Mouse (Mus musculus): ENCODE results near the gene Cyb561d2.

DNA sequence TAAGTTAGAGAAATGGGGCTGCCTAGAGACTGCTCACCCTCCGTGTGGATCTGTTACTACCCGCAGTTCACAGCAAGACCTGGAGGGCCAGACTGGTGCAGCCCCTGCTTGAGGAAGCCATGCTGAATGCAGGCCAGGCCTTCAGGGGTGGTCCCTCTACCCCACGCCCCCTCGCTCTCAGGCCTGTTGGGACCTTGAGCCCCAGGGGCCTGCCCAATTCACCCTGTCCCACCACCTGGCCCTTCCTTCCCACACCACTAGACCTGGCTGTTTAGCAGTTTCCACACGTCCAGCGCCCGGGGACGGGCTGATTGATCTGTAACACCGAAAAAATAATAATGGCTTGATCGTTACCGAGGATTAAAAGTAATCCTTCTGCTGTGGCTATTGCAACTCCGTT, 47.8 kb downstream of the Cyb561d2 start:
- TF ChIP-seq CTCF (IDR thresholded peaks at IDR 0.05; ENCODE audit: low read depth, low read length) (no peak), POLR2A (IDR thresholded peaks at IDR 0.05; ENCODE audit: extremely low read depth, insufficient read depth, low read length) (no peak)
